Mouse (Mus musculus): ENCODE results near the gene Gm49322. TPM values are rescaled to one million over a fixed set of nuclear protein-coding genes. Genes with fewer than 3 reads are reported as not detected.
A peak's percentile ranks its signal among the peaks of the same experiment; 100 is the strongest.

The Gm49322 gene
- polyA plus RNA-seq, 1 experiment = not detected

DNA sequence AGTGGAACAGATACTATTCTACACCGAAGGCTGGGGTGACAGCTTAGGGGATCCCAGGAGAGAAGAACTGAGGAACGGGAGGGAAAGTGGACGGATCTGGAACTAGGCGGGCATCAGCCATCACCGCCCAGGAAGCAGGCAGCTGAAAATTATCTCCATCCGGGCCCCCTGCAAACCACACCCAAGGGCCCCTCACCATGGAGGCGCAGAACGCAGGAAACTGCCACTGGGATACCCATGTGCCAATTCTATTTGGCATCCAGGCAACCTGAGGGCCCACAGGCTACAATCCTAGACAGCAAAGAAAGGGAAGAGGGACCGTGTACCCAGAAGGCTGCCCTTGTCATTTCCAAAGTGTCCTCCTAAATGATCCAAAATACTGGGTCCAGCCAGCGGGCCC lies 35.4 kb upstream of the Gm49322 start:
- no peak for TF ChIP-seq POLR2A (IDR thresholded peaks at IDR 0.05; ENCODE audit: insufficient read depth, low read depth, low read length)
- no peak for TF ChIP-seq CTCF (IDR thresholded peaks at IDR 0.05; ENCODE audit: insufficient read depth, low read depth, low read length)
- WGBS = 75% methylated on average over 10 of the region's 10 CpGs
- Histone ChIP-seq H3K4me1 (ENCODE audit: control insufficient read depth, insufficient read depth, low read length) (peaks cover 86% of the 10 kb centered on the region), H3K4me3 (ENCODE audit: insufficient read depth, low read depth, low read length) (peak overlapping the region; percentile 20; the same call in 1 of the 2 replicates), H3K27ac (ENCODE audit: insufficient read depth, low read depth, low read length) (peak overlapping the region; percentile 94)

DNA sequence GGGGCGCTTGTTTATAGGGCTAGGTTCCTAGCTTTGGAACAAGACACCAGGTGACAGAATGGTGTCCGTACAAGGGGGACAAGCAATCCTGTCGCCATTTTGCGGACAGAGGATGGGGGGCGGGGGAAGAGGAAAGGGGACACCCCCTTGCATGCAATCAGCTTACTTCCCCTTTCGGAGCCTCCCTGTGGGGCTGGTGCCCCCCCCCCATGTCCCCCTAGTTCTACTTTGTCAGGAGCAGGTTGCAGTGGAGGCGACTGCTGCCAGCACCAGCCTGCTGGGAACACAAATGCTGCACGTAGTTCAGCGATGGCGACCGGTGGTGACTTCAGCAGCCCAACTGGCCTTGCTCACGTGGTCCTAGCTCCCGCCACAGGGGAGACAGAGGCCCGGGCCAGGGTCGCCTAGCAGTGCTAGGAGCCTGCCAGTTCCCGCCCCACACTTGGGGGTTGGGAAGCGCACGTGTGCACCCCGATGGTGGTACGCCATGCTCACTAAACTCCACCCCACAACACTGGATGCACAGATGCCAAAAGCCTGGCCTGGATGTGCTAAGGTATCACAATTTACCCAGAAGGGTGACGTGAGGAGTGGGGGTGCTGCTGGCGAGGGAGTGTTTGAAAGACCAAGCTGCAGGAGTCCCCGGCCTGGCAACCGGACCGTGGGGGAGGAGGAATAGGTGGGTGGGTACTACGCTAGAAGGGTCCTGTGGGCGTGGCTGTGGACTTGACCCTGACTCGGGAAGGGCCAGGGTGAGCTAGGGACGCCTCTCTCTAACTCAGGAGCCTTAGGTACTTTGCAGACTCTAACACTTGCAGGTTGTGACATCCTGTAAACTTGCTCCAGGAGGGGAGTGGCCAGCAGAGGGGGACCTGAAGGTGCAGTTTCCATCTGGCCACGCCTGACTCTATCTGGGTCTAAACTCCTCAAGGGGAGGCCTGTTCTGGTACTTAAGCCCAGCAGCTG lies 34.7 kb upstream of the Gm49322 start:
- WGBS = 18% methylated on average over 30 of the region's 30 CpGs

DNA sequence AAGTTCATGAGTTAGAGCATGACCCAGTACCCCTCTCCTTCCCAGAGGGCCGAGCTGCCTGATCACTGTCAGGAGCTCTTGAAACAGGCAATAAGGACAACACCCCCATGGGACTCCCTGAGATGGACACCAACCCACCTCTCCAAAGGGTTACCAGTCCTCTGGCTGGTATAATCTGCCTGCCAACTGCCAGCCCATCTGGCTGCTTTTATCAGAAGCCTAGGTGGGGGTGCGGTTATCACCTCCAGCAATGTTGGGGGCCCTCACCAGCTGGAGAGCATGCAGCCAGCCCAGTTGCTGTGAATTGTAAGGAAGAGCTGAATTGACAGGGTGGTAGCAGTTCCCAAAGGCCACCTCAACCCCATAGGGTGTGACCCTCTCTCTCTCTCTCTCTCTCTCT lies 33.3 kb upstream of the Gm49322 start:
- peaks cover 72% of the 10 kb centered on the region for H3K4me1 ChIP-seq (ENCODE audit: control insufficient read depth, insufficient read depth, low read length)
- no peak for TF ChIP-seq CTCF (IDR thresholded peaks at IDR 0.05; ENCODE audit: insufficient read depth, low read depth, low read length)
- TF ChIP-seq POLR2A (IDR thresholded peaks at IDR 0.05; ENCODE audit: insufficient read depth, low read depth, low read length) = no peak
- peak overlapping the region; percentile 94 for H3K27ac ChIP-seq (ENCODE audit: insufficient read depth, low read depth, low read length)
- WGBS = 73% methylated on average over 2 of the region's 2 CpGs
- no peak overlapping the region for H3K4me3 ChIP-seq (ENCODE audit: insufficient read depth, low read depth, low read length)

More for the DNA sequence above, 34.7 kb upstream of the Gm49322 start:
- TF ChIP-seq CTCF (IDR thresholded peaks at IDR 0.05; ENCODE audit: insufficient read depth, low read depth, low read length) = no peak
- no peak for TF ChIP-seq POLR2A (IDR thresholded peaks at IDR 0.05; ENCODE audit: insufficient read depth, low read depth, low read length)
- H3K4me1 ChIP-seq (ENCODE audit: control insufficient read depth, insufficient read depth, low read length) = peaks cover 82% of the 10 kb centered on the region
- peak overlapping the region; percentile 94 for H3K27ac ChIP-seq (ENCODE audit: insufficient read depth, low read depth, low read length)
- peak overlapping the region; percentile 20 for H3K4me3 ChIP-seq (ENCODE audit: insufficient read depth, low read depth, low read length)

DNA sequence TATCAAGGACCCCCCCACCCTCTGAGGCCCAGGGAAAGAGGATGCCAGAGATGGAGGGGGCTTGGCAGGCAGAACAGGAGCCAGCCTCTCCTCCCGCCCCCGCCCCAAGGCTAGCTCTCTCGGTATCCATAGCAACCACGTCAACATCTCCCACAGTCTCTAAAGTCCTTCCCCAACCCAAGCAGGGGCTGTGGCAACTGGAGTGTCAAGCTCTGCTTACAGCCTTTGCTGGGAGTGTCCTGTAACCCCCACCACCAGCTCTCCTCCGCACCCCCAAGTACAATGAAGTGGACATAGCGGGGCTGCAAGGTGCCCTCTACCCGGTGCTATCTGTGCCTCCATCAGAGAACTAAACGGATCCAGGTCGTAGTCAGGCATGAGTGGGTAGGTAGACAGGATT lies 31.9 kb upstream of the Gm49322 start:
- 31% methylated on average over 9 of the region's 9 CpGs for WGBS
- H3K4me1 ChIP-seq (ENCODE audit: control insufficient read depth, insufficient read depth, low read length) = peaks cover 71% of the 10 kb centered on the region
- peak overlapping the region; percentile 37 for H3K4me3 ChIP-seq (ENCODE audit: insufficient read depth, low read depth, low read length)
- TF ChIP-seq POLR2A (IDR thresholded peaks at IDR 0.05; ENCODE audit: insufficient read depth, low read depth, low read length) = 0 out of 2 replicates have a peak, but pooled peaks have one; percentile 23
- no peak for TF ChIP-seq CTCF (IDR thresholded peaks at IDR 0.05; ENCODE audit: insufficient read depth, low read depth, low read length)
- H3K27ac ChIP-seq (ENCODE audit: insufficient read depth, low read depth, low read length) = peak overlapping the region; percentile 94

DNA sequence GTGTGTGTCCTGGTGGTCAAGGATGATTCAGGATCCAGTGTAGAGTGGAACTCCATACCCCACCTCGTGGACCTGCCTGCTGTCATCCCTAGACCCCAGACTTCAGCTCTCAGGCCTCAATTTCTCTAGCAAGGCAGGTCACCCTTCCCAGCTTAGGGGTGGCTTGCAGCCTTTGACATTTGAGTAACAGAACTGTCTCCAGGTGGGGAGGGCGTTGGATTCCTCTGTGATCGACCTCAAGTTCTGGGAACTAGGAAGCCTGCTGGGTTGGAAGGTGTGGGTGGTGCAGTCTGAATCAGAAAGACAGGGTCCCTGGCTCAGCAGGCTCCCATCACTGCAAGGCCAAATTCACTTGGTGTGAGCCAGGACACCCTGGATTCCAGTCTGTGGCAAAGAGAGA lies 30.9 kb upstream of the Gm49322 start:
- peak overlapping the region; percentile 88 for H3K27ac ChIP-seq (ENCODE audit: insufficient read depth, low read depth, low read length)

DNA sequence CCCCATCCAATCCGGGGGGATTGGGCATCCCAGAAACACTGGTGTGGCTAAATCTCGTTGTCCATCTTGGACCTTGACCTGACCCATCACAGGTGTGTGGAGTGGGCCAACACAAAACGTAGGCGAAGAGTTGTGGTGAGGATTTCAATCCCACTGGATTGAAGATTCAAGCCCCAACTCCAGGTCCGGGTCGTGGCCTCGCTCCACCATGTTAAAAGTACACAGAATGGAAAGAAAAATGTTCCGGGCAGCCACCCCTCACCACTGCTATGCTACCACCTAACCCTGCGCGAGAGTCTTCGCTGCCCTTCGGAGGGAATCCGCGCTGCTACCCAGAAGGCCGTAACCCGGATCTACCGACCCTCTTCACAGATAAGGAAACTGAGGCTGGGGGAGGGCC lies 29.9 kb upstream of the Gm49322 start:
- Histone ChIP-seq H3K27ac (ENCODE audit: insufficient read depth, low read depth, low read length) (peak overlapping the region; percentile 88), H3K4me1 (ENCODE audit: control insufficient read depth, insufficient read depth, low read length) (peaks cover 52% of the 10 kb centered on the region)

More for the DNA sequence above, 30.9 kb upstream of the Gm49322 start:
- H3K4me3 ChIP-seq (ENCODE audit: insufficient read depth, low read depth, low read length) = peak overlapping the region; percentile 86
- WGBS = 39% methylated on average over 3 of the region's 3 CpGs
- H3K4me1 ChIP-seq (ENCODE audit: control insufficient read depth, insufficient read depth, low read length) = peaks cover 61% of the 10 kb centered on the region
- TF ChIP-seq CTCF (IDR thresholded peaks at IDR 0.05; ENCODE audit: insufficient read depth, low read depth, low read length) (no peak), POLR2A (IDR thresholded peaks at IDR 0.05; ENCODE audit: insufficient read depth, low read depth, low read length) (no peak)

DNA sequence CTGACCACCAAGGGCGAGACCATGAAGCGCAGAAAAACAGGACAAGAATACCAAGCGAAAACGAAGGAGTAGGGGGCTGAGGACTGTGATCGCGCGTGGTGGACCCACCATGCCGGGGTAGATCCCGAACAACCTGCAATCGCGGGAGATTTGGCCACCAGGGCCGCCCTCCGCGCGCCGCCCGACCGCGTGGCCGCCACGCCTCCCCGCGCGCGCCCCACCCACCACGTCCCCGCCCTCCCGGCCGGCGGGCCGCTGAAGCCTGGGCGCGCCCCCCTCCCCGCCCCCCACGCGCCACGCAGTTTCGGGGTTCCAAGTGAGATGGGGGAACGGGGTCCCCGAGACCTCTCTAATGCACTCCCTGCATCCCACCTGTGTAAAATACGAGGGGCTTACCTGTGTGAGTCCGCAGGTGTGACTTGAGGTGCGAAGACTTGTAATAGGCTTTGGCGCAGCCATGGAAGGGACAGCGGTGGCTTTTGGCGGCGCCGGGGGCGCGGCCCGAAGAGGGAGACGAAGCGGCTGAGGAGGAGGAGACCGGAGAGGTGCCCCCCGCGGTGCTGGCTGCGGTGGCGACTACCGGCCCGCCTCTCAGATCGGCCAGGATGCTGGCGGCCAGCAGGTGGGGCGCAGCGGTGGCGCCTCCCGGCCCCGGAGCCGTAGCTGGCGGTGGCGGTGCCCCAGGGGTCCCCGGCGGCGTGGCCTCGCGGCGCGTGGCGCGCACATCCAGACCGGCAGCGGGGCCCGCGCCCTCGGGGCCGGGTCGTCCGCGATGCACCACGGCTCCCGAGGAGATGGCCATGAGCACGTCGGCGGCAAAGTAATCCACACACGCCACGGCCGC lies 29.2 kb upstream of the Gm49322 start:
- peaks cover 45% of the 10 kb centered on the region for H3K4me1 ChIP-seq (ENCODE audit: control insufficient read depth, insufficient read depth, low read length)
- H3K27ac ChIP-seq (ENCODE audit: insufficient read depth, low read depth, low read length) = peak overlapping the region; percentile 88
- WGBS = under 1% methylated on average over 94 of the region's 96 CpGs

More for the DNA sequence above, 29.9 kb upstream of the Gm49322 start:
- TF ChIP-seq CTCF (IDR thresholded peaks at IDR 0.05; ENCODE audit: insufficient read depth, low read depth, low read length) (no peak), POLR2A (IDR thresholded peaks at IDR 0.05; ENCODE audit: insufficient read depth, low read depth, low read length) (no peak)
- 15% methylated on average over 17 of the region's 17 CpGs for WGBS
- H3K4me3 ChIP-seq (ENCODE audit: insufficient read depth, low read depth, low read length) = peak overlapping the region; percentile 86

DNA sequence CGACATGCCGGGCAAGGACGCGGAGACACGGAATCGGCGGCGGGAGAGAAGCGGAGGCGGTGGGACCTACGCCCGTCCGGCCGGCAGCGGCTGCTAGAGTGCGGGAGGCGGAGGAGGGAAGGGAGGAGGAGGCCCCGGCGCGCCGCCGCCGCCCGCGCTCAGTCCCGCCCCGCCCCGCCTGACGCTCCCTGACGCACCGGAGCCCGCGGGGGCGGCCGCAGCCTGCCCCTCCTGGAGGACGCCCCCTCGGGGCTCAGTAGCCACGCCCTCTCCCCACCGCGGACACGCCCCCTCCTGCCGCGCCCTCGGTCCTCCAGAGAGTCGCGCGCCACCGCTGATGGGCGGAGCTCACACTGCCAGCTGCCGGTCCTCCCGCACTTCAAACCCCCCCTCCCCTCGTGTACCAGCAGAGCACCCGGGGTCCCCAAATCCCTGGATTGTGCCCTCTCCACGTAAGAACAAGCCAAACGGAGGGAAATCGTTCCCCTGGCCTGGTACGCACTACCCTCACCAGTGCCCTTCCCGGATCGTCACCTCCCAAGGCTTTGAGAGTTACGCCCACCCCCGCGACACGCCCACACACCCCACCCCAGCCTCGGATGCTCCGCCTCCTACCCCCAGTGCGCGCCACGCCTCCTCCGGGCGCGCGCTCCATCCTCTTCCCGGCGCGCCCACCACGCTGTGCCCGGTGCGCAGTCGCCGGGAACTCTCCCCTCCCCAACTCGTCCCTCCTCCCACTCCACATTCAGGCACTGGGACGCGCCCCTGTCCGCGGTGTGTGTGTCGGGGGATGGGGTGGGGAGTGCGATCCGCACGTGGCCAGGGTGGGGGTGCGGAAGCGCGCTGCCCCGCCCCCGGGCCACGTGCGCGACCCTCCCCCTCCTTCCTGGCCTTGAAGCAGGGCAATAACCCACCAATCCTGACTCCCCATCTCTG lies 28.4 kb upstream of the Gm49322 start, which contains the start of gene Klf16:
TSS of gene Klf16 (minus strand) at position 127 of the 936 bp plus-strand sequence.
- TF ChIP-seq CTCF (IDR thresholded peaks at IDR 0.05; ENCODE audit: insufficient read depth, low read depth, low read length) (no peak), POLR2A (IDR thresholded peaks at IDR 0.05; ENCODE audit: insufficient read depth, low read depth, low read length) (peak; percentile 32; the same call in 1 of the 2 replicates)
- peak within 1 kb of the TSS; percentile 88 for H3K27ac ChIP-seq (ENCODE audit: insufficient read depth, low read depth, low read length)
- peaks cover 37% of the 10 kb centered on the region for H3K4me1 ChIP-seq (ENCODE audit: control insufficient read depth, insufficient read depth, low read length)
- whole genome bisulfite sequencing = under 1% methylated on average over 78 of the region's 97 CpGs
- peak within 1 kb of the TSS; percentile 86 for H3K4me3 ChIP-seq (ENCODE audit: insufficient read depth, low read depth, low read length)

More for the DNA sequence above, 29.2 kb upstream of the Gm49322 start:
- peak overlapping the region; percentile 86 for H3K4me3 ChIP-seq (ENCODE audit: insufficient read depth, low read depth, low read length)
- TF ChIP-seq POLR2A (IDR thresholded peaks at IDR 0.05; ENCODE audit: insufficient read depth, low read depth, low read length) (no peak), CTCF (IDR thresholded peaks at IDR 0.05; ENCODE audit: insufficient read depth, low read depth, low read length) (no peak)

Data from olfactory bulb, adult 2 months (tissue).